Mouse (Mus musculus) MEL-GATA-1-ER (cell line): ENCODE data around the gene Rinl.

ENCODE experiments used
- DNase-seq: peaks from one replicate; pipeline ENCODE4 v3.0.0-alpha.2; 2012; ENCODE audit warnings: low read depth; ENCODE audit errors: extremely low read depth

Rinl gene

GRCm38 (mm10) chr7:28822993-28823903 is 34.5 kb downstream of the Rinl start:
- DNase-seq: no peak

GRCm38 (mm10) chr7:28823932-28824331 is 35.2 kb downstream of the Rinl start:
- no peak for DNase-seq

- peak; percentile 79 for DNase-seq
These were observed 36.3 kb downstream of the Rinl start, which contains the start of gene Ech1 for GRCm38 (mm10) chr7:28824941-28825685. TSS of gene Ech1 (plus strand) at chr7:28825217.

- no peak for DNase-seq
These were observed 37.1 kb downstream of the Rinl start for GRCm38 (mm10) chr7:28825686-28826401.

- DNase-seq: no peak
These were observed 37.6 kb downstream of the Rinl start for GRCm38 (mm10) chr7:28826402-28826772.

- DNase-seq: no peak
These were observed 38.6 kb downstream of the Rinl start for GRCm38 (mm10) chr7:28827338-28827737.

- DNase-seq: no peak
These were observed 41.1 kb downstream of the Rinl start for GRCm38 (mm10) chr7:28829821-28830220.

- no peak for DNase-seq
These were observed 42.2 kb downstream of the Rinl start for GRCm38 (mm10) chr7:28830981-28831380.

- no peak for DNase-seq
These were observed 42.8 kb downstream of the Rinl start for GRCm38 (mm10) chr7:28831411-28832125.

- peak; percentile 65 for DNase-seq
These were observed 43.4 kb downstream of the Rinl start for GRCm38 (mm10) chr7:28832137-28832536.

GRCm38 (mm10) chr7:28833723-28834347 is 45.1 kb downstream of the Rinl start, which contains the start of gene Lgals4:
TSS of gene Lgals4 (plus strand) at chr7:28833854.
- no peak for DNase-seq

- no peak for DNase-seq
These were observed 48.2 kb downstream of the Rinl start for GRCm38 (mm10) chr7:28836936-28837335.

- DNase-seq: no peak
These were observed 49.6 kb downstream of the Rinl start for GRCm38 (mm10) chr7:28838331-28838730.

GRCm38 (mm10) chr7:28847273-28847672 is 58.5 kb downstream of the Rinl start:
- DNase-seq: no peak
